Mouse (Mus musculus): ENCODE results near the gene Dlx3. TPM values are rescaled to one million over a fixed set of nuclear protein-coding genes. Genes with fewer than 3 reads are reported as not detected.

The Dlx3 gene
- polyA plus RNA-seq, 1 experiment from 2014 or later = 1.2 TPM

GRCm38 (mm10) chr11:95144946-95145483 lies 25.1 kb downstream of the Dlx3 start:
- Histone ChIP-seq H3K27me3 (ENCODE audit: control insufficient read depth, insufficient read depth, low read length) (peaks cover 98% of the 10 kb centered on the region), H3K27ac (ENCODE audit: low read depth, low read length) (no peak overlapping the region), H3K4me3 (ENCODE audit: low read length) (peak overlapping the region; percentile 45), H3K9ac (ENCODE audit: low read depth, low read length) (no peak overlapping the region), H3K36me3 (ENCODE audit: control insufficient read depth, insufficient read depth, low read length) (no peaks in the 10 kb centered on the region), H3K9me3 (ENCODE audit: control insufficient read depth, low read length) (no peaks in the 10 kb centered on the region), H3K4me2 (replicated peaks; ENCODE audit: low read depth, low read length) (peak overlapping the region; percentile 81), H3K4me1 (ENCODE audit: control insufficient read depth, insufficient read depth, low read length) (peaks cover 15% of the 10 kb centered on the region)
- WGBS = under 1% methylated on average over 32 of the region's 34 CpGs
- ATAC-seq (ENCODE audit: low FRiP score, low TSS enrichment) = no peak

GRCm38 (mm10) chr11:95145851-95146403 lies 26.0 kb downstream of the Dlx3 start, which contains the start of gene Dlx4:
Gene Dlx4, minus strand, starts transcription at chr11:95146263.
- peaks cover 18% of the 10 kb centered on the region for H3K4me1 ChIP-seq (ENCODE audit: control insufficient read depth, insufficient read depth, low read length)
- peak within 1 kb of the TSS; percentile 45 for H3K4me3 ChIP-seq (ENCODE audit: low read length)
- H3K27me3 ChIP-seq (ENCODE audit: control insufficient read depth, insufficient read depth, low read length) = peaks cover 95% of the 10 kb centered on the region
- WGBS = under 1% methylated on average over 47 of the region's 48 CpGs
- no peaks in the 10 kb centered on the region for H3K9me3 ChIP-seq (ENCODE audit: control insufficient read depth, low read length)
- H3K4me2 ChIP-seq (replicated peaks; ENCODE audit: low read depth, low read length) = peak within 1 kb of the TSS; percentile 81
- no peak for ATAC-seq (ENCODE audit: low FRiP score, low TSS enrichment)
- H3K36me3 ChIP-seq (ENCODE audit: control insufficient read depth, insufficient read depth, low read length) = no peaks in the 10 kb centered on the region
- no peak within 1 kb of the TSS for H3K27ac ChIP-seq (ENCODE audit: low read depth, low read length)
- H3K9ac ChIP-seq (ENCODE audit: low read depth, low read length) = peak within 1 kb of the TSS; percentile 31; the same call in 1 of the 2 replicates

GRCm38 (mm10) chr11:95148754-95149153 lies 28.8 kb downstream of the Dlx3 start:
- Histone ChIP-seq H3K27ac (ENCODE audit: low read depth, low read length) (no peak overlapping the region), H3K4me3 (ENCODE audit: low read length) (no peak overlapping the region), H3K27me3 (ENCODE audit: control insufficient read depth, insufficient read depth, low read length) (peaks cover 87% of the 10 kb centered on the region), H3K9ac (ENCODE audit: low read depth, low read length) (no peak overlapping the region), H3K4me1 (ENCODE audit: control insufficient read depth, insufficient read depth, low read length) (peaks cover 18% of the 10 kb centered on the region), H3K36me3 (ENCODE audit: control insufficient read depth, insufficient read depth, low read length) (no peaks in the 10 kb centered on the region), H3K4me2 (replicated peaks; ENCODE audit: low read depth, low read length) (no peak overlapping the region), H3K9me3 (ENCODE audit: control insufficient read depth, low read length) (no peaks in the 10 kb centered on the region)
- ATAC-seq (ENCODE audit: low FRiP score, low TSS enrichment) = no peak
- WGBS = 2% methylated on average over 9 of the region's 9 CpGs

GRCm38 (mm10) chr11:95149462-95150268 lies 29.7 kb downstream of the Dlx3 start:
- Histone ChIP-seq H3K4me3 (ENCODE audit: low read length) (0 out of 2 replicates have a peak overlapping the region, but pooled peaks have one; percentile 0), H3K36me3 (ENCODE audit: control insufficient read depth, insufficient read depth, low read length) (no peaks in the 10 kb centered on the region)

GRCm38 (mm10) chr11:95150269-95151049 lies 30.5 kb downstream of the Dlx3 start:
- Histone ChIP-seq H3K9ac (ENCODE audit: low read depth, low read length) (no peak overlapping the region), H3K4me1 (ENCODE audit: control insufficient read depth, insufficient read depth, low read length) (peaks cover 10% of the 10 kb centered on the region), H3K36me3 (ENCODE audit: control insufficient read depth, insufficient read depth, low read length) (no peaks in the 10 kb centered on the region), H3K4me3 (ENCODE audit: low read length) (no peak overlapping the region), H3K9me3 (ENCODE audit: control insufficient read depth, low read length) (no peaks in the 10 kb centered on the region), H3K27ac (ENCODE audit: low read depth, low read length) (no peak overlapping the region), H3K4me2 (replicated peaks; ENCODE audit: low read depth, low read length) (no peak overlapping the region), H3K27me3 (ENCODE audit: control insufficient read depth, insufficient read depth, low read length) (peaks cover 70% of the 10 kb centered on the region)
- ATAC-seq (ENCODE audit: low FRiP score, low TSS enrichment) = no peak
- 2% methylated on average over 33 of the region's 33 CpGs for WGBS

More at GRCm38 (mm10) chr11:95149462-95150268, 29.7 kb downstream of the Dlx3 start:
- Histone ChIP-seq H3K9me3 (ENCODE audit: control insufficient read depth, low read length) (no peaks in the 10 kb centered on the region), H3K27me3 (ENCODE audit: control insufficient read depth, insufficient read depth, low read length) (peaks cover 78% of the 10 kb centered on the region), H3K9ac (ENCODE audit: low read depth, low read length) (no peak overlapping the region), H3K4me2 (replicated peaks; ENCODE audit: low read depth, low read length) (no peak overlapping the region), H3K27ac (ENCODE audit: low read depth, low read length) (no peak overlapping the region), H3K4me1 (ENCODE audit: control insufficient read depth, insufficient read depth, low read length) (peaks cover 18% of the 10 kb centered on the region)
- WGBS = under 1% methylated on average over 27 of the region's 27 CpGs
- no peak for ATAC-seq (ENCODE audit: low FRiP score, low TSS enrichment)

GRCm38 (mm10) chr11:95153116-95153515 lies 33.2 kb downstream of the Dlx3 start:
- Histone ChIP-seq H3K4me1 (ENCODE audit: control insufficient read depth, insufficient read depth, low read length) (peaks cover 3% of the 10 kb centered on the region; the same call in 1 of the 2 replicates), H3K27ac (ENCODE audit: low read depth, low read length) (no peak overlapping the region), H3K9ac (ENCODE audit: low read depth, low read length) (no peak overlapping the region), H3K4me3 (ENCODE audit: low read length) (no peak overlapping the region), H3K36me3 (ENCODE audit: control insufficient read depth, insufficient read depth, low read length) (no peaks in the 10 kb centered on the region), H3K9me3 (ENCODE audit: control insufficient read depth, low read length) (no peaks in the 10 kb centered on the region), H3K4me2 (replicated peaks; ENCODE audit: low read depth, low read length) (no peak overlapping the region), H3K27me3 (ENCODE audit: control insufficient read depth, insufficient read depth, low read length) (peaks cover 43% of the 10 kb centered on the region)
- WGBS = 26% methylated on average over 5 of the region's 5 CpGs
- ATAC-seq (ENCODE audit: low FRiP score, low TSS enrichment) = no peak

GRCm38 (mm10) chr11:95153681-95154080 lies 33.8 kb downstream of the Dlx3 start:
- Histone ChIP-seq H3K27ac (ENCODE audit: low read depth, low read length) (no peak overlapping the region), H3K9ac (ENCODE audit: low read depth, low read length) (no peak overlapping the region), H3K36me3 (ENCODE audit: control insufficient read depth, insufficient read depth, low read length) (no peaks in the 10 kb centered on the region), H3K4me2 (replicated peaks; ENCODE audit: low read depth, low read length) (no peak overlapping the region), H3K27me3 (ENCODE audit: control insufficient read depth, insufficient read depth, low read length) (peaks cover 38% of the 10 kb centered on the region), H3K4me3 (ENCODE audit: low read length) (no peak overlapping the region), H3K4me1 (ENCODE audit: control insufficient read depth, insufficient read depth, low read length) (peaks cover 3% of the 10 kb centered on the region; the same call in 1 of the 2 replicates), H3K9me3 (ENCODE audit: control insufficient read depth, low read length) (no peaks in the 10 kb centered on the region)
- WGBS = 85% methylated on average over 5 of the region's 5 CpGs
- ATAC-seq (ENCODE audit: low FRiP score, low TSS enrichment) = no peak

GRCm38 (mm10) chr11:95155511-95155910 lies 35.6 kb downstream of the Dlx3 start:
- H3K9me3 ChIP-seq (ENCODE audit: control insufficient read depth, low read length) = no peaks in the 10 kb centered on the region
- H3K9ac ChIP-seq (ENCODE audit: low read depth, low read length) = no peak overlapping the region
- no peak overlapping the region for H3K4me2 ChIP-seq (replicated peaks; ENCODE audit: low read depth, low read length)
- peaks cover 1% of the 10 kb centered on the region; the same call in 1 of the 2 replicates for H3K4me1 ChIP-seq (ENCODE audit: control insufficient read depth, insufficient read depth, low read length)
- H3K4me3 ChIP-seq (ENCODE audit: low read length) = no peak overlapping the region
- H3K36me3 ChIP-seq (ENCODE audit: control insufficient read depth, insufficient read depth, low read length) = no peaks in the 10 kb centered on the region
- H3K27me3 ChIP-seq (ENCODE audit: control insufficient read depth, insufficient read depth, low read length) = peaks cover 24% of the 10 kb centered on the region
- ATAC-seq (ENCODE audit: low FRiP score, low TSS enrichment) = no peak
- no peak overlapping the region for H3K27ac ChIP-seq (ENCODE audit: low read depth, low read length)
- 89% methylated on average over 2 of the region's 2 CpGs for WGBS
